Mouse (Mus musculus): ENCODE results near the gene Tmem205. TPM values are rescaled to one million over a fixed set of nuclear protein-coding genes. Genes with fewer than 3 reads are reported as not detected.

Tmem205 gene
- polyA plus RNA-seq, 1 experiment from 2014 or later = 59.6 TPM

- Histone ChIP-seq H3K4me3 (ENCODE audit: low read depth, low read length) (no peak overlapping the region), H3K4me1 (replicated peaks; ENCODE audit: control insufficient read depth, insufficient read depth, low read length) (peaks cover 15% of the 10 kb centered on the region; the same call in 1 of the 2 replicates), H3K36me3 (ENCODE audit: control insufficient read depth, insufficient read depth, low read length) (no peaks in the 10 kb centered on the region), H3K9me3 (ENCODE audit: control insufficient read depth, low read length) (no peaks in the 10 kb centered on the region), H3K27me3 (replicated peaks; ENCODE audit: control insufficient read depth, insufficient read depth, low read length) (peaks cover 43% of the 10 kb centered on the region), H3K4me2 (ENCODE audit: low read length) (no peak overlapping the region), H3K27ac (ENCODE audit: low read depth) (no peak overlapping the region), H3K9ac (ENCODE audit: low read length) (no peak overlapping the region)
- WGBS = 14% methylated on average over 26 of the region's 26 CpGs
- DNase-seq (ENCODE audit: low spot score) (peak; percentile 64), ATAC-seq (replicated peaks; ENCODE audit: low FRiP score, low TSS enrichment, low read depth) (no peak)
Observed at GRCm38 (mm10) chr9:21960558-21961208, 33.3 kb upstream of the Tmem205 start.

- no peak overlapping the region for H3K4me3 ChIP-seq (ENCODE audit: low read depth, low read length)
- DNase-seq (ENCODE audit: low spot score) (no peak), ATAC-seq (replicated peaks; ENCODE audit: low FRiP score, low TSS enrichment, low read depth) (no peak)
- no peak overlapping the region for H3K27ac ChIP-seq (ENCODE audit: low read depth)
- peaks cover 43% of the 10 kb centered on the region for H3K27me3 ChIP-seq (replicated peaks; ENCODE audit: control insufficient read depth, insufficient read depth, low read length)
- H3K9me3 ChIP-seq (ENCODE audit: control insufficient read depth, low read length) = no peaks in the 10 kb centered on the region
- H3K36me3 ChIP-seq (ENCODE audit: control insufficient read depth, insufficient read depth, low read length) = no peaks in the 10 kb centered on the region
- no peak overlapping the region for H3K9ac ChIP-seq (ENCODE audit: low read length)
- peaks cover 15% of the 10 kb centered on the region; the same call in 1 of the 2 replicates for H3K4me1 ChIP-seq (replicated peaks; ENCODE audit: control insufficient read depth, insufficient read depth, low read length)
- 0 out of 2 replicates have a peak overlapping the region, but pooled peaks have one; percentile 4 for H3K4me2 ChIP-seq (ENCODE audit: low read length)
- WGBS = 43% methylated on average over 9 of the region's 9 CpGs
Observed at GRCm38 (mm10) chr9:21960135-21960534, 32.8 kb upstream of the Tmem205 start.

- Histone ChIP-seq H3K27me3 (replicated peaks; ENCODE audit: control insufficient read depth, insufficient read depth, low read length) (peaks cover 43% of the 10 kb centered on the region), H3K9me3 (ENCODE audit: control insufficient read depth, low read length) (no peaks in the 10 kb centered on the region), H3K9ac (ENCODE audit: low read length) (no peak overlapping the region), H3K4me1 (replicated peaks; ENCODE audit: control insufficient read depth, insufficient read depth, low read length) (peaks cover 15% of the 10 kb centered on the region; the same call in 1 of the 2 replicates), H3K4me2 (ENCODE audit: low read length) (no peak overlapping the region), H3K36me3 (ENCODE audit: control insufficient read depth, insufficient read depth, low read length) (no peaks in the 10 kb centered on the region), H3K27ac (ENCODE audit: low read depth) (no peak overlapping the region), H3K4me3 (ENCODE audit: low read depth, low read length) (no peak overlapping the region)
- DNase-seq (ENCODE audit: low spot score) (no peak), ATAC-seq (replicated peaks; ENCODE audit: low FRiP score, low TSS enrichment, low read depth) (no peak)
- 88% methylated on average over 7 of the region's 7 CpGs for WGBS
Observed at GRCm38 (mm10) chr9:21959244-21959643, 31.9 kb upstream of the Tmem205 start.

GRCm38 (mm10) chr9:21958372-21958771 is 31.0 kb upstream of the Tmem205 start:
- Histone ChIP-seq H3K27ac (ENCODE audit: low read depth) (no peak overlapping the region), H3K4me1 (replicated peaks; ENCODE audit: control insufficient read depth, insufficient read depth, low read length) (peaks cover 12% of the 10 kb centered on the region; the same call in 1 of the 2 replicates), H3K4me3 (ENCODE audit: low read depth, low read length) (no peak overlapping the region), H3K4me2 (ENCODE audit: low read length) (no peak overlapping the region), H3K36me3 (ENCODE audit: control insufficient read depth, insufficient read depth, low read length) (no peaks in the 10 kb centered on the region), H3K9me3 (ENCODE audit: control insufficient read depth, low read length) (no peaks in the 10 kb centered on the region), H3K27me3 (replicated peaks; ENCODE audit: control insufficient read depth, insufficient read depth, low read length) (peaks cover 39% of the 10 kb centered on the region), H3K9ac (ENCODE audit: low read length) (no peak overlapping the region)
- ATAC-seq (replicated peaks; ENCODE audit: low FRiP score, low TSS enrichment, low read depth) (no peak), DNase-seq (ENCODE audit: low spot score) (no peak)
- WGBS = 80% methylated on average over 5 of the region's 5 CpGs

- H3K9ac ChIP-seq (ENCODE audit: low read length) = peak within 1 kb of the TSS; percentile 79
Observed at GRCm38 (mm10) chr9:21955570-21956281, 28.4 kb upstream of the Tmem205 start, which contains the start of gene Swsap1. Swsap1 (plus strand) TSS chr9:21955755.

GRCm38 (mm10) chr9:21955225-21955569 is 27.8 kb upstream of the Tmem205 start:
- Histone ChIP-seq H3K4me3 (ENCODE audit: low read depth, low read length) (peak overlapping the region; percentile 73), H3K27me3 (replicated peaks; ENCODE audit: control insufficient read depth, insufficient read depth, low read length) (peaks cover 9% of the 10 kb centered on the region), H3K4me2 (ENCODE audit: low read length) (peak overlapping the region; percentile 61), H3K27ac (ENCODE audit: low read depth) (peak overlapping the region; percentile 85), H3K36me3 (ENCODE audit: control insufficient read depth, insufficient read depth, low read length) (no peaks in the 10 kb centered on the region), H3K9me3 (ENCODE audit: control insufficient read depth, low read length) (no peaks in the 10 kb centered on the region), H3K4me1 (replicated peaks; ENCODE audit: control insufficient read depth, insufficient read depth, low read length) (no peaks in the 10 kb centered on the region; the same call in 1 of the 2 replicates), H3K9ac (ENCODE audit: low read length) (peak overlapping the region; percentile 79)
- DNase-seq (ENCODE audit: low spot score) (no peak), ATAC-seq (replicated peaks; ENCODE audit: low FRiP score, low TSS enrichment, low read depth) (peak; percentile 65)
- 2% methylated on average over 18 of the region's 18 CpGs for WGBS

More at GRCm38 (mm10) chr9:21955570-21956281, 28.4 kb upstream of the Tmem205 start, which contains the start of gene Swsap1:
- peak within 1 kb of the TSS; percentile 85 for H3K27ac ChIP-seq (ENCODE audit: low read depth)
- no peaks in the 10 kb centered on the region for H3K36me3 ChIP-seq (ENCODE audit: control insufficient read depth, insufficient read depth, low read length)
- ATAC-seq (replicated peaks; ENCODE audit: low FRiP score, low TSS enrichment, low read depth) (peak; percentile 99), DNase-seq (ENCODE audit: low spot score) (peak; percentile 99)
- peaks cover 13% of the 10 kb centered on the region for H3K27me3 ChIP-seq (replicated peaks; ENCODE audit: control insufficient read depth, insufficient read depth, low read length)
- under 1% methylated on average over 50 of the region's 54 CpGs for WGBS
- H3K4me2 ChIP-seq (ENCODE audit: low read length) = peak within 1 kb of the TSS; percentile 71
- no peaks in the 10 kb centered on the region for H3K9me3 ChIP-seq (ENCODE audit: control insufficient read depth, low read length)
- peak within 1 kb of the TSS; percentile 73 for H3K4me3 ChIP-seq (ENCODE audit: low read depth, low read length)
- no peaks in the 10 kb centered on the region; the same call in 1 of the 2 replicates for H3K4me1 ChIP-seq (replicated peaks; ENCODE audit: control insufficient read depth, insufficient read depth, low read length)

- H3K36me3 ChIP-seq (ENCODE audit: control insufficient read depth, insufficient read depth, low read length) = no peaks in the 10 kb centered on the region
- H3K9ac ChIP-seq (ENCODE audit: low read length) = no peak overlapping the region
- WGBS = 70% methylated on average over 3 of the region's 3 CpGs
- H3K4me1 ChIP-seq (replicated peaks; ENCODE audit: control insufficient read depth, insufficient read depth, low read length) = no peaks in the 10 kb centered on the region; the same call in 1 of the 2 replicates
- H3K27ac ChIP-seq (ENCODE audit: low read depth) = no peak overlapping the region
- no peaks in the 10 kb centered on the region for H3K9me3 ChIP-seq (ENCODE audit: control insufficient read depth, low read length)
- H3K4me2 ChIP-seq (ENCODE audit: low read length) = peak overlapping the region; percentile 61; the same call in 1 of the 2 replicates
- no peak for DNase-seq (ENCODE audit: low spot score)
- no peak for ATAC-seq (replicated peaks; ENCODE audit: low FRiP score, low TSS enrichment, low read depth)
- H3K27me3 ChIP-seq (replicated peaks; ENCODE audit: control insufficient read depth, insufficient read depth, low read length) = peaks cover 3% of the 10 kb centered on the region
- H3K4me3 ChIP-seq (ENCODE audit: low read depth, low read length) = no peak overlapping the region
Observed at GRCm38 (mm10) chr9:21954635-21955034, 27.3 kb upstream of the Tmem205 start.

GRCm38 (mm10) chr9:21953600-21953999 is 26.2 kb upstream of the Tmem205 start:
- H3K4me2 ChIP-seq (ENCODE audit: low read length) = no peak overlapping the region
- DNase-seq (ENCODE audit: low spot score) (no peak), ATAC-seq (replicated peaks; ENCODE audit: low FRiP score, low TSS enrichment, low read depth) (no peak)
- 15% methylated on average over 3 of the region's 3 CpGs for WGBS
- no peak overlapping the region for H3K27ac ChIP-seq (ENCODE audit: low read depth)
- no peaks in the 10 kb centered on the region; the same call in 1 of the 2 replicates for H3K4me1 ChIP-seq (replicated peaks; ENCODE audit: control insufficient read depth, insufficient read depth, low read length)
- no peaks in the 10 kb centered on the region for H3K9me3 ChIP-seq (ENCODE audit: control insufficient read depth, low read length)
- H3K9ac ChIP-seq (ENCODE audit: low read length) = no peak overlapping the region
- H3K27me3 ChIP-seq (replicated peaks; ENCODE audit: control insufficient read depth, insufficient read depth, low read length) = no peaks in the 10 kb centered on the region
- H3K4me3 ChIP-seq (ENCODE audit: low read depth, low read length) = no peak overlapping the region
- H3K36me3 ChIP-seq (ENCODE audit: control insufficient read depth, insufficient read depth, low read length) = no peaks in the 10 kb centered on the region

Measured in intestine, embryonic 14.5 days (tissue).